Mouse (Mus musculus) cerebellum, postnatal 25 days (tissue): Measurements from ENCODE around the gene Auh.
A peak's percentile ranks its signal among the peaks of the same experiment; 100 is the strongest.

Experiments used
- DNase-seq, 2 experiments: peaks; one replicate each; pipeline ENCODE4 v3.0.0; 2021; ENCODE audit warnings: mixed read lengths in 2 of 2

Auh gene

GRCm38 (mm10) chr13:52832481-52833170, 96.9 kb downstream of the Auh start:
- no peak for DNase-seq

DNA sequence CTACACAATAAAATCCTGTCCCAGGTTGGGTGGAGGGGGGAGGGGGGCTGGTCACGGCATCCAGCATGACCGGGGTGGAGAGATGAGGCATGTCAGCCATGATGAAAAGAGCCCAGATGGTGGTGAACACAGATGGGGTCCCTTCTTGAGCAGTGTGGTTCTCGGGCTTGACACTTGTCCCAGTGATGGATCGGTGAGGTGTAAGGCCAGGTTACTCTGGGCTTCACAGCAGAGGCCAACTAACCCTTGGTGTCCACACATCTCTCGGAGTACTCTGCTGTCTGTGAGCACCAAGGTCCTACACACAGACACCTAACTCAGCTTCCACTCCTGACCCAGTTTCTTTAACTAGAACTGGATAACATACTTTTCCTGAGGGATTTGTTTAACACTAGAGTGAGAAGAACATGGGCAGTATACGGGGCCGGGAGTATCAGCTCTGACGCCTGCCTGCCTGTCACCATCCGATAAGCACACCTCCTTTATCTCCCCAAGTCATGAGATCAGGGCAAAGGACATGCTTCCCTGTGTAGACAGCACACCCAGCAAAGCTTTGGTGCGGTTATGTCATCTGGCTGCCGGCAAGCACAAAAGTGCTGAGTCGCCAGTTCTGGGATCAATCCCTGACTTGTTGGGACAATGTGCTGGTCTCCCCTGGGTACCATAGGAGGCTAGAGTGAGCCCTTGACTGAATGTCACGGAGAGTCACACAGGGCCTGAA, 98.3 kb downstream of the Auh start:
- DNase-seq: no peak

DNA sequence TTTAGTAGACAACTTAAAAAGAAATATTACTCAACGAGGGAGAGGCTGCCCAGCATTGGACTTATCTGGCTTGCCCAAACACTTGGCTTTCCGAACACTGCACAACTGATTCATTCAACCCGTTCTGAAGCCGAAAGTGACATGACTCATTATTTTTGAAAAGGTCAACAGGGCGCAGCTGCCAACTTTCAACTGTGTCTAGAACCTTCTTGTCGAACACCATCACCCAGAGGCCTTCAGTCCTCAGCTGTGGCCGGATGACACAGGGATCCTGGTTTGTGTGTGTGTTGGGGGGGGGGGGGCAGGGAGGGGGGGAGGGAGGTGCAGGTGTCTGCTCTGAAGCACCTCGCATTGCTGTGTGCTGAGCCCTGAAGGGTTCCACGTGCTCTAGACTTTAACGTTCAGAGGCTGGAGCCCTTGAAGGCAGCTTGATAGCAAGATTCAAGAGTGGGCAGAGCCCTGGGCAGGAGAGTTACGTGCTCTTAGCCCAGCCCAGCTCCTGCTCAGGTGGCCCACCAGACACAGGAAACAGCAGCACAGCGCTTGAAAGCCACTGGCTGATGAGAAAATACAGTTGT, 100.4 kb downstream of the Auh start:
- DNase-seq: peak in 1 of 2 experiments; percentile 49

- DNase-seq: no peak
Observed at GRCm38 (mm10) chr13:52828217-52828616, 101.3 kb downstream of the Auh start.

- DNase-seq: no peak
Observed at GRCm38 (mm10) chr13:52826666-52827065, 102.8 kb downstream of the Auh start.

DNA sequence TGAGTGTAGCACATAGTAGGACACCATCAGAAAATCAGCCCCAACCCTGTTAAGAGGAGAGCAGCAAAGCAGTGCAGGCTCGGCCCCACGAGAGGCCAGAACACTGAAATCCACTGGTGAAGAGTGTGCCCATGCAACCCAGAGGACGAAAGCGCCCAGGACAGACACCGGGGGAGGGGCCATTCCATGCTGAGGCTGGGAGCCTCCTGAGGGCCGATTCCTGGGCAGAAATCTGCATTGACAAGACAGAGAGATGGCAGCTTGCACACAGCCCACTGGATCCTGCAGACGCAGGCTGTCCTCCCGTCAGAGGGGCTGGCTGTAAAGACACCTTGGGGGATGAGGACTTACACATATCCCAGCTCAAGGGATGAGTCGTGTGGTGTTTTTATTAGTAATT, 104.7 kb downstream of the Auh start:
- no peak for DNase-seq

GRCm38 (mm10) chr13:52822165-52823149, 107.0 kb downstream of the Auh start:
- no peak for DNase-seq

DNA sequence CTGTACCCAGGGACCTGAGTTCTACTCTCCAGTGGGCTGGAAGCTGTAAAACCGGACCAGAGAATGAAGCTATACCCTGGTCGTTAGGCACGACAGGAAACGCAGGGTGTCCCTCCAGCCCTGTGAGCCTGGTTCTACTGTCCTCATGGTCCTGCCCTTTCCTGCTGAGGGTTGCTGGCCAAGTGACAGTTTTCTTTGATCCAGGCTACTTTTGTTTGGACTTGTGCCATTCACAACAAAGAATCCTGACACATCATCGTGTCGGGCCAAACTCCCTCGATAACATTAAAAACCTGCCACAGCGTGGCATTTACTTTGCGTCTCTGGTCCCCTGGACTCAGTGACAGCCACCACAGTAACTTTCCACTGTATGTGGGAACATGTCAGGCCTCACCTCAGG, 107.9 kb downstream of the Auh start:
- no peak for DNase-seq

DNA sequence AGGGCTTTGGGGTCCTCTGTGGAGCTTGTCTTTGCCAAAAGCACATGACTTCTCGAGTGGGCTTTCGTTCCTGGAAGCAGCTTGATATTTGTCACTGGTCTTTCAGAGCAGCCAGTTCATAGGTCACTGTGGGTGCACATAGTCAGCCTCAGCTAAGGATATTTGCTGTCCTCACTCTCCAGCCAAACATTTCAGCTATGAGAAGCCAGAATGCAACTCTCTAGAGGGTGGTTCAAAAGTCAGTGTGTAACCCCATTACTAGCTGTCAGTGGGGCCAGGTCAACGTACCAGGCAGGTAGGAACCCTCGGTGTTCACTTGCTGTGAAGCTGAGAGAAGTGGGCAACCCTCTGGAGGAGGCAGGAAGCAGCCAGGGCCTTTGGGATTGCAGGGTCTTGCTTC, 109.6 kb downstream of the Auh start:
- no peak for DNase-seq

DNA sequence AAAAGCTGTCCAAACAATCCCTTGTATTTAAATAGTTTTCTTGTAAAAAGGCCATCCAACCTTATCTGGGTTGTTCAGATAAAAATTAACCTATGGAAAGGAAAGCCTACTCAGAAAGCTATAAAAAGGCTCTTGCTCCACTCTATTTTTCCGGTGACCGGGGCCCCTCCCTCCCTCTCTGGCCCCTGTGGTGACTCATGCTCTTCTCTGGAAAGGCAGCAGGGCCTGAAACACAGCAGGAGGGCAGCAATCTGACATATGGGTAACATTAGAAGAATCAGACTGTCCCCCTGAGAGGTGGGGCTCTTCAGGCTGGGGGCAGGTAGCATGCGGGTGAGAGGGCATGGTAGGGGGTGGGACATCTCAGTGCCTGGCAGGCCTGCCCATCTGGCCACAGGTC, 110.7 kb downstream of the Auh start:
- DNase-seq: peak; percentile 79 to 89

DNA sequence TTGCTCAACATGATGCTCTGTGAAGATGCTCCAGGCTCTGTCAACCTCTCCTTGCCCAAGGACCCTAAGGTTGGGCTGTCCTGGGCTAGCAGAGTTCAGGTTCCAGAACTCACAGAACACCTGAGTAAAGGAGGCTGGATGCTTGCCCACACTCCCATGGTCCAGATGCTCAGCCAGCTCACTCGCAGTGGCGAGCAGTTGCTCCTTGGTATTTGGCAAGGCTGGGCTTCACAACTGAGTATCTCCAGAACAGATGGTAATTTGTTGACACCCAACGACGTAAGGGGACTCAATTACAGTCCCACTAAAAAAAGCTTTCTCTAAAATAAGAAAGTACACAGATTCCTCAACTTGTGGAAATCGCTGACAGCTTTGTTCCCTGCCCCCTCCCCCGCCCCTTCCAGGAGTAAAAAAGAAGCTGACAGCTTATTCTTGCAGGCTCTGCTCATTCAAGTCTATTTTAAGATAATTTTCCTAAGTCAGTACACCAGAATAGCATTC, 111.4 kb downstream of the Auh start:
- peak; percentile 55 to 72 for DNase-seq

- no peak for DNase-seq
Observed at GRCm38 (mm10) chr13:52813750-52814149, 115.7 kb downstream of the Auh start.

- DNase-seq: no peak
Observed at GRCm38 (mm10) chr13:52812549-52813515, 116.6 kb downstream of the Auh start.

- DNase-seq: no peak
Observed at GRCm38 (mm10) chr13:52807722-52808121, 121.8 kb downstream of the Auh start.

DNA sequence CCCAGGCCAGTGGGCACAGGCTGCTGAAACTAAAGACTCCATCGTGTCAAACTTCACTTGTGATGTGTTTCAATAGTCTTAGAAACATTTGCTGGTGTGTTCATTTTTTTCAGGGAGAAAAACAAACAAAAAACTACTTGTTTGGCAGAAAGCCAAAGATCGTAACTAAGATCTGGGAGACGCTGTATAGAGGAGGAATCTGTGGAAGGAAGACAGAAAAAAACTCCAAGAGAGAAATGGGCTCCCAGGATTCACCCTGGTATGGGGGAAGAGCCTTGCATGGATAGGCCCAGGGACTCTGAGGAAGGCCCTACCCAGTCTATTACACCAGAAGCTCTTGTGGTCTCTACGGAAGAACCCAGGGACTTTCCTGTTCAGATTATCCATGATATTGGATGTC, 123.5 kb downstream of the Auh start:
- no peak for DNase-seq

DNA sequence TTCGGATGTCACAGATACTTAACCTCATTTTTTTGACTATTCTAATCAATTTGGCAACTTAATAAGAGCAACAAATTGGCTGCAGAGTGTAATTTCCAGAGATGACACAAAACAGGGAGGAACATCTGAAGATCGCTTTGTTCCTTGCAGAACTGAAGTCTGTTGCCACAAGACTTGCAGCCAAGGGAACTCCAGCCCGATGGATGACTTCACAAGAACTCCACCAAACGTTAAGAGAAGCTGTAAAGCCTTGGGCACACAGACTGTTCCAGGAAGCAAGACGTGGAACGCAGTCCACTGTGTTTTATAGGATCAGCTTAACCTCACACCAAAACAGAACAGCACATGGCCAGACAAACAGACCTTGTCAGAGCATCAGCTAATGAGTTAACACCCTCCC, 123.9 kb downstream of the Auh start:
- DNase-seq: no peak

GRCm38 (mm10) chr13:52802482-52802881, 127.0 kb downstream of the Auh start:
- DNase-seq: no peak

DNA sequence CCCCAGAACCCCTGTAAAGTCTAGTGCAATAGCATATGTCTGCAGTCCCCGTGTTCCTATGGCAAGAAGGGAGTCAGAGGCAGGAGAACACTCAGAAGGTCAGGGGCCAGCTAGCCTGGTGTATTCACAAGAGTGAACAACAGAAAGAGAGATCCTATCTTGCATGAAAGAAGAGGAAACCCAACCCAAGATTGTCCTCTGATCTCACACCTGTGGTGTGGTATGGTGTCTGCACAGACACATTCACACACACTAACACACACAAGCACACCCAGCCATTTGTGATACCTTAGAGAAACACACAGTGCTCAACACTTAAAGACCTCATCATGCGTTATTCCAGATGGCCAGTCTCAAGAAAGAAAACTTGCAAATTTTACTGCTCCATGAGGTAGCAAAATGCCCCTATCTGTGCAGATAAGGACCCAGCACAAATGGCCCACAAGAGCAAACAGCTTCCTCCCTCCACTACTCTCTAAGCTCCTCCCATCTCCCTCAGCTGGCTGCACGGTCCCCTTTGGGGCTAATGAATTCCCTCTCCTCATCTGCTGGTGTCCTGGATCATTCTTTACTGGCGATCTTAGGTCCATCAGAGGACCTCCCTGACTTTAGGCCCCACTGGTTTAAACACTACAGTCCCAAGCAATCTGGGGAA, 128.7 kb downstream of the Auh start:
- no peak for DNase-seq

DNA sequence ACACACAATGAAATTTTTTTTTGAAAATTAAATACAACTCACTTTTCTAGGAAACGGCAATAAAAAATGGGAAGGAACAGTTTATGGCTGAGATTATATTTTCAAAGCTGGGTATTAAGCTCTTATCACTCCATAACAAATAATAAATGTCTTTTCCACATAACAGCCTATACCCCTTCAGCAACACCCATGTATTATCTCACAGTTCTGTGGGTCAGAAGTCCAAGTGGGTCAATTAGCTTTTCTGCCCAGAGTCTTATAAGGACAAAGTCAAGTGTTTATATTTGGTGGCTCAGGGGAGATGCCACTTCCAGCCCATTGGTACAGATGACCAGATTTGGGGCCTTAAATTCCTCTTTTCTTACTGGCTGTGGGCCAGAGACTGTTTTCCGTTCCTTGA, 129.4 kb downstream of the Auh start:
- no peak for DNase-seq

GRCm38 (mm10) chr13:52794232-52794631, 135.2 kb downstream of the Auh start:
- no peak for DNase-seq

DNA sequence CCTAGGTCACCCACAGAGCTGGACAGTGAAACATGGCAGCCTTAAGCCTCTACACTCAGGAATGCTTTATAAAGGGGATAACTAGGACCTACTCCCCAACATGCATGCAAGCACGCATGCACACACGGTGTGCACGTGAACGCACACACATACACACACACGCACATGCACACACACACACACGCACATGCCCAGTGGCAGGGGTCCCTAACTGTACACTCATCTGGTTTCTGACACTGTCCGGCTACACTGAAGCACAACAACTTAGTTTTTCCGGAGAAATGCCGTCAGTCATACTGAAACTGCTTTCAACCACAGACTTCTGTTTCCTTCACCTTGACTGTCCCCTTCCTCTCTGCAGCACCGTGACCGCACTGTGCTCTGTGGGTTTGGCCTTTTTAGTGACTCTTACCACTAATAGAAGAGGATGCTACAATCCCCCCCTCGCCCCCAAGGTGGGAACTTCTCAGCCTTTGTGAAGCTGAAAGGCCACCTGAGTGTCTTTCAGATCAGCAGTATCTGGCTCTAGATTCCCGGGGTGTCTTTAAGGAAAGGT, 136.0 kb downstream of the Auh start:
- DNase-seq: no peak
